Mouse (Mus musculus) ovary, postnatal 36 days (tissue): ENCODE data around the gene Sema6d.

Experiments
- DNase-seq: peaks from one replicate; pipeline ENCODE4 v3.0.0; 2022; ENCODE audit warnings: low spot score, mixed read lengths

Gene Sema6d

GRCm38 (mm10) chr2:124470346-124471042 lies 380.7 kb downstream of the Sema6d start:
- DNase-seq, result no peak

GRCm38 (mm10) chr2:124472674-124473507 lies 383.1 kb downstream of the Sema6d start:
- no peak for DNase-seq

- DNase-seq, result no peak
These were observed 388.1 kb downstream of the Sema6d start for GRCm38 (mm10) chr2:124477904-124478303.

GRCm38 (mm10) chr2:124478526-124478925 lies 388.8 kb downstream of the Sema6d start:
- no peak for DNase-seq

- no peak for DNase-seq
These were observed 396.0 kb downstream of the Sema6d start for GRCm38 (mm10) chr2:124485761-124486160.

- DNase-seq, result no peak
These were observed 400.4 kb downstream of the Sema6d start for GRCm38 (mm10) chr2:124490010-124490801.

GRCm38 (mm10) chr2:124495751-124496150 lies 406.0 kb downstream of the Sema6d start:
- DNase-seq, result no peak

- DNase-seq, result no peak
These were observed 409.9 kb downstream of the Sema6d start for GRCm38 (mm10) chr2:124499670-124500069.

GRCm38 (mm10) chr2:124505784-124506489 lies 416.2 kb downstream of the Sema6d start:
- no peak for DNase-seq

- no peak for DNase-seq
These were observed 418.0 kb downstream of the Sema6d start for GRCm38 (mm10) chr2:124507804-124508203.

- no peak for DNase-seq
These were observed 419.7 kb downstream of the Sema6d start for GRCm38 (mm10) chr2:124509479-124509878.

GRCm38 (mm10) chr2:124511826-124512225 lies 422.1 kb downstream of the Sema6d start:
- no peak for DNase-seq

GRCm38 (mm10) chr2:124522426-124522825 lies 432.7 kb downstream of the Sema6d start:
- no peak for DNase-seq

- DNase-seq, result no peak
These were observed 433.9 kb downstream of the Sema6d start for GRCm38 (mm10) chr2:124523667-124524066.

- DNase-seq, result no peak
These were observed 434.4 kb downstream of the Sema6d start for GRCm38 (mm10) chr2:124524167-124524566.

GRCm38 (mm10) chr2:124527641-124528040 lies 437.9 kb downstream of the Sema6d start:
- no peak for DNase-seq

- no peak for DNase-seq
These were observed 440.7 kb downstream of the Sema6d start for GRCm38 (mm10) chr2:124530441-124530840.

- DNase-seq, result no peak
These were observed 441.3 kb downstream of the Sema6d start for GRCm38 (mm10) chr2:124531062-124531461.

GRCm38 (mm10) chr2:124532906-124533305 lies 443.1 kb downstream of the Sema6d start:
- DNase-seq, result no peak

- DNase-seq, result no peak
These were observed 443.8 kb downstream of the Sema6d start for GRCm38 (mm10) chr2:124533602-124534001.

GRCm38 (mm10) chr2:124550315-124550714 lies 460.5 kb downstream of the Sema6d start:
- DNase-seq, result no peak
